Mouse (Mus musculus) stomach, embryonic 14.5 days (tissue): ENCODE data around the gene Heyl. TPM values are rescaled to one million over a fixed set of nuclear protein-coding genes. Genes with fewer than 3 reads are reported as not detected.
A peak's percentile ranks its signal among the peaks of the same experiment; 100 is the strongest.

ENCODE experiments used
- ATAC-seq: fragments of 200-750 bp; cut with Nextera tagmentation; 2 replicates; pipeline ENCODE4 v1.8.0; 2017; ENCODE audit warnings: low read depth, moderate TSS enrichment; ENCODE audit not compliant: insufficient number of reproducible peaks, insufficient read depth, low FRiP score
- H3K27ac ChIP-seq: fragments of 300-500 bp; sonication (generic); 2 replicates; pipeline ENCODE4 v1.5.1; 2014; ENCODE audit warnings: mild to moderate bottlenecking, low read length, moderate library complexity, mixed read lengths
- H3K27me3 ChIP-seq: fragments of 300-500 bp; sonication (generic); 2 replicates; pipeline ENCODE4 v1.6.1; 2014; ENCODE audit warnings: low read length, control low read depth, mixed read lengths; ENCODE audit not compliant: control insufficient read depth, insufficient read depth
- H3K36me3 ChIP-seq: fragments of 300-500 bp; sonication (generic); 2 replicates; pipeline ENCODE4 v1.6.1; 2014; ENCODE audit warnings: mild to moderate bottlenecking, control low read depth, low read length, moderate library complexity, mixed read lengths; ENCODE audit not compliant: control insufficient read depth, insufficient read depth
- H3K4me1 ChIP-seq: fragments of 300-500 bp; sonication (generic); 2 replicates; pipeline ENCODE4 v1.6.1; 2014; ENCODE audit warnings: low read length, control low read depth, mixed read lengths; ENCODE audit not compliant: control insufficient read depth, insufficient read depth
- H3K4me2 ChIP-seq: fragments of 300-500 bp; sonication (generic); replicated peaks from 2 replicates; pipeline ENCODE4 v1.6.1; 2014; ENCODE audit warnings: low read depth, low read length, control low read depth
- H3K4me3 ChIP-seq: fragments of 300-500 bp; sonication (generic); 2 replicates; pipeline ENCODE4 v1.5.1; 2014; ENCODE audit warnings: low read depth, low read length, control low read depth
- H3K9ac ChIP-seq: fragments of 300-500 bp; sonication (generic); replicated peaks from 2 replicates; pipeline ENCODE4 v1.6.1; 2014; ENCODE audit warnings: low read depth, mild to moderate bottlenecking, control low read depth, low read length, moderate library complexity, mixed read lengths
- H3K9me3 ChIP-seq: fragments of 300-500 bp; sonication (generic); 2 replicates; pipeline ENCODE4 v1.6.1; 2016; ENCODE audit warnings: low read depth, low read length, control low read depth; ENCODE audit not compliant: control insufficient read depth
- WGBS: fragments of 180-500 bp; shearing (Covaris S2); extraction: QIAGEN DNeasy Blood & Tissue Kit; methylation state at CpG from one replicate; pipeline ENCODE4 v1.1.7; 2014; 5-methylcytosine and 5-hydroxymethylcytosine counted together
- polyA plus RNA-seq: library from polyadenylated mRNA; unstranded; fragments of >200 nt; fragmentation: Nextera tagmentation; extraction: Ambion mirVana; gene quantifications from 2 replicates; pipeline ENCODE4 v1.2.1, GENCODE M21; 2014

Gene Heyl
- 20.6 and 21.2 TPM in 2 replicates for polyA plus RNA-seq

DNA sequence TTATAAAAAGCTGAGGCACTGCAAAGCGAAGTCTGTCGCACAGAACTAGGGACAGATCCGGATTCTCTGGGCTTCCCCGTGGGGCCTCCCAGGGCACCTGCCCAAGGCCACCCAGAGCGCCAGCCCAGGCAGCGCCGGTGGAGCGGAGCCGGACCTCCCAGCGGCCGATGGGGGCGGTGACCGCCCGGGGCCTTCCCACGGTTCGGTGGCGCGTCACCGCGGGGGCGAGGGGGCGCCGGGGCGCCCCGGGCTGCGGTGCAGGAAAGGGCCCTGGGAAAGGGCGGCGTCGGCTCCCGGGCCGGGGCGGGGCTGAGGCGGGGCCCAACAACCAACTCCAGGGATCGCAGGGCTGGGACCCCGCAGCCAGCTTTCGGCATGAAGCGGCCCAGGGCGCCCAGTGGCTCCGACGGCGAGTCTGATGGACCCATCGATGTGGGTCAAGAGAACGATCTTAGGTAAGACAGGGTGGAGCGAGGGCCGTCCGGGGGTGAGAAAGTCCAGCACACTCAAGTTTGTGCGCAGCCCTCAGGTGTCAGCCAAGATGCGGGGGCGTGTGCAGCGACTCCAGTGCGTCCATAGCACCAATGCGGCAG, at the start of gene Heyl:
TSS of gene Heyl (plus strand) at position 65 of the 593 bp plus-strand sequence.
- peak; percentile 59 for ATAC-seq
- no peak within 1 kb of the TSS for H3K27ac ChIP-seq
- 2% methylated on average over 52 of the region's 52 CpGs for WGBS
- H3K27me3 ChIP-seq = no peaks in the 10 kb centered on the region
- H3K36me3 ChIP-seq = no peaks in the 10 kb centered on the region
- peaks cover 9% of the 10 kb centered on the region; the same call in 1 of the 2 replicates for H3K4me1 ChIP-seq
- H3K4me3 ChIP-seq = peak within 1 kb of the TSS; percentile 45
- H3K9me3 ChIP-seq = no peaks in the 10 kb centered on the region
- peak within 1 kb of the TSS; percentile 87 for H3K4me2 ChIP-seq
- H3K9ac ChIP-seq = peak within 1 kb of the TSS; percentile 56

DNA sequence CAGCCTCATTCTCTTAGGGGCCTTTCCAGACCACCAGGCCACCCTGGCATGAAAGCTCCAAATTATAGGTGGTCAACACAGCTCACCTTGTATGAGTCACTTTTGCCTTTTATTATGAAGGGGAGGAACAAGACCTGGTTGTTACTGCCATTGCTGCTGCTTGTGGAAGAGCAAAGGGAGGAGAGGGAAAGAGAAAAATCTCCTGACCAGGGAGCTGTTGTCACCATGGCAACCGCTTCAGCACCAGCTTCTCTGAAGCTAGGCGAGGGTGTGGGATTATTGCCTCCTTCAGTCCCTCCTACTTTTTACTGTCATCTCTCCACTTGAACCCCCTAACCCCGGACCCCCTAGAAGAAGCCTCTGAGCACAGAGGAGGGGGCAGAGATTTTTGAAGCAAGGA, 48.5 kb upstream of the Heyl start:
- Histone ChIP-seq H3K27me3 (peaks cover 26% of the 10 kb centered on the region), H3K9me3 (no peaks in the 10 kb centered on the region), H3K4me1 (peaks cover 5% of the 10 kb centered on the region; the same call in 1 of the 2 replicates), H3K27ac (no peak overlapping the region), H3K4me3 (no peak overlapping the region), H3K36me3 (no peaks in the 10 kb centered on the region), H3K9ac (no peak overlapping the region), H3K4me2 (no peak overlapping the region)
- no peak for ATAC-seq
- 41% methylated on average over 3 of the region's 3 CpGs for WGBS

DNA sequence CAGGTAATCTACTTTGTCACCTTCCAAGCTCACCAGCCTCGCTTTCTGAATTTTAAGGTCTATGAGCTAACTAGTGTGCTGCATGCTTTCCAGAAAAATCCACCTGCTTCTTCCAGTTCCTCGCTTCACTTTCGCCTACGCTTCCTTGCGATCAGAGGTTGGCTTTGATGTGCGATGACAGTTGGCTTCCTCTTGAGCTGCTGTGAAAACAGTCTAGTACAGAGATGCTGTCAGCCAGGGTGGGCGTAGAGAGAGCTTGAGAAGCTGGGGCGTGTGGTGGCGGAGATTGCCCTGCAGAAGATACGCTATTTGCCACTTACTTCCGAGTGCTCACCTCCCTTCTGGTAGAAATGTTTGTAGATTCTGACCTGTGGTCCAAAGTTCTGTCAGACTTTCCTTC, 41.0 kb upstream of the Heyl start:
- 80% methylated on average over 11 of the region's 11 CpGs for WGBS
- Histone ChIP-seq H3K4me1 (no peaks in the 10 kb centered on the region), H3K27ac (no peak overlapping the region), H3K4me3 (no peak overlapping the region), H3K27me3 (no peaks in the 10 kb centered on the region), H3K9ac (no peak overlapping the region), H3K9me3 (no peaks in the 10 kb centered on the region), H3K36me3 (no peaks in the 10 kb centered on the region), H3K4me2 (no peak overlapping the region)
- ATAC-seq = no peak

DNA sequence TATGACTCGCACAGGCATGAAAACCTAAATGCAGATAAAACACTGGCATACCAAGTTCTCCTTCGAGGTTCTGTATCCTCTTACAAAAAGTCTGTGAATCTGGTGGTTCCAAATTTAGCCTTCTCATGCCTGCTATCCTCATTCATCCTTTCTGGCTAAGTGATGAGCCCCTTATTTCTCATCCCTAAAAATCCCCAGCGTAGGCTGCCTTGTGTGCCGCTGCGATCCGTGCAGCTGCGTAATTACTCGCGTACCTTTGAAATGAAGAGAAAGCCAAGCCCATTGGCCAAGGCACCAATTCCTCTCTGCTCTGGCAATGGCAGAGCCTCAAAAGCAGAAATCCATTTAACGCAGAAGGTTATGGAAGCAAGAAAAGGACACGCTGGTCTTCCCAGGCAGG, 39.6 kb upstream of the Heyl start:
- no peak for ATAC-seq

DNA sequence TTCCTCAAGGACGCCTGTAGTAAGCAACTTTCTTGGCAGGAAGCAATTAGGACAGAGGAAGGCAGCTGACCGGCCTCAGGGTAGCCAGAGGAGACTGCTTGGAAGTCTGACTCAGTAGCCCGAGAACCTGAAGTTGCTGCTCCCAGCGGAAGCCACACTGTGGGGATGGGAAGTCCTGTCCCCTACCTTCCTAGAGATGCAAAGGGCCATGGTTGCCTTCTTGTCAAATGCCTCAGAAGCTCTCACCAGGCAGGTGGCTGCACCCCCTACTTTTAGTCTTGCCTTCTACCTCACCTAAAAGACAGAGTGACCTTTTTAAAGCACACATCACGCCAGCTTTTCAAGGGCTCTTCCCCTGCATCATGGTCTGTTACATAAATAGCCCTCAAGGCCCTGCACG, 36.7 kb upstream of the Heyl start:
- 58% methylated on average over 6 of the region's 6 CpGs for WGBS
- Histone ChIP-seq H3K4me1 (peaks cover 2% of the 10 kb centered on the region; the same call in 1 of the 2 replicates), H3K36me3 (no peaks in the 10 kb centered on the region), H3K27me3 (peaks cover 7% of the 10 kb centered on the region; the same call in 1 of the 2 replicates), H3K9ac (no peak overlapping the region), H3K4me3 (no peak overlapping the region), H3K4me2 (no peak overlapping the region), H3K9me3 (no peaks in the 10 kb centered on the region), H3K27ac (no peak overlapping the region)
- ATAC-seq = no peak

More for the DNA sequence above, 39.6 kb upstream of the Heyl start:
- Histone ChIP-seq H3K27ac (no peak overlapping the region), H3K9ac (no peak overlapping the region), H3K4me2 (no peak overlapping the region), H3K4me1 (no peaks in the 10 kb centered on the region), H3K4me3 (no peak overlapping the region), H3K27me3 (0 out of 2 replicates have a peak, but pooled peaks cover 2% of the 10 kb centered on the region), H3K36me3 (no peaks in the 10 kb centered on the region), H3K9me3 (no peaks in the 10 kb centered on the region)
- WGBS = 89% methylated on average over 11 of the region's 11 CpGs

DNA sequence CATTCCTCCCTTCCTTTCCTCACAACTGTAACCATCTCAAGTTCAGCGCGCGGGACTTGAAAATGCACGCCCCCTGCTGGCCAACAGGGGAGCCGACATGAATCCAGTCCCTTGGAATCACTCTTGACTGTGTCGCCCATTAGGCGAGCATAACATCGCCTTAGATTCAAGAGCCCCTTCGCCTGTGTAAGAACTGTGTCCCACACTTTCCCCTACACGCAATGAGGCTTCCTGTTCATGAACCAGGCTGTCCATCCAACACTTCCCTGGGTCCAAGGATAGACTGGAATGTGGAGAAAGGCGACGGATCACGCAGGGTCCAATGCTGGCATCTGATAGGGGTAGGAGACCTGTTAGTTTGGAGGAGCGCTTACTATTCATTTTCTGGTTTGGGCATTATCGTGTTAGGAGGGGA, 32.6 kb upstream of the Heyl start:
- H3K4me3 ChIP-seq = peak overlapping the region; percentile 36
- WGBS = 2% methylated on average over 15 of the region's 15 CpGs
- H3K36me3 ChIP-seq = no peaks in the 10 kb centered on the region
- H3K27ac ChIP-seq = no peak overlapping the region
- ATAC-seq = no peak
- peak overlapping the region; percentile 72 for H3K4me2 ChIP-seq
- no peaks in the 10 kb centered on the region for H3K9me3 ChIP-seq
- H3K4me1 ChIP-seq = peaks cover 3% of the 10 kb centered on the region; the same call in 1 of the 2 replicates
- H3K27me3 ChIP-seq = peaks cover 15% of the 10 kb centered on the region; the same call in 1 of the 2 replicates
- no peak overlapping the region for H3K9ac ChIP-seq

DNA sequence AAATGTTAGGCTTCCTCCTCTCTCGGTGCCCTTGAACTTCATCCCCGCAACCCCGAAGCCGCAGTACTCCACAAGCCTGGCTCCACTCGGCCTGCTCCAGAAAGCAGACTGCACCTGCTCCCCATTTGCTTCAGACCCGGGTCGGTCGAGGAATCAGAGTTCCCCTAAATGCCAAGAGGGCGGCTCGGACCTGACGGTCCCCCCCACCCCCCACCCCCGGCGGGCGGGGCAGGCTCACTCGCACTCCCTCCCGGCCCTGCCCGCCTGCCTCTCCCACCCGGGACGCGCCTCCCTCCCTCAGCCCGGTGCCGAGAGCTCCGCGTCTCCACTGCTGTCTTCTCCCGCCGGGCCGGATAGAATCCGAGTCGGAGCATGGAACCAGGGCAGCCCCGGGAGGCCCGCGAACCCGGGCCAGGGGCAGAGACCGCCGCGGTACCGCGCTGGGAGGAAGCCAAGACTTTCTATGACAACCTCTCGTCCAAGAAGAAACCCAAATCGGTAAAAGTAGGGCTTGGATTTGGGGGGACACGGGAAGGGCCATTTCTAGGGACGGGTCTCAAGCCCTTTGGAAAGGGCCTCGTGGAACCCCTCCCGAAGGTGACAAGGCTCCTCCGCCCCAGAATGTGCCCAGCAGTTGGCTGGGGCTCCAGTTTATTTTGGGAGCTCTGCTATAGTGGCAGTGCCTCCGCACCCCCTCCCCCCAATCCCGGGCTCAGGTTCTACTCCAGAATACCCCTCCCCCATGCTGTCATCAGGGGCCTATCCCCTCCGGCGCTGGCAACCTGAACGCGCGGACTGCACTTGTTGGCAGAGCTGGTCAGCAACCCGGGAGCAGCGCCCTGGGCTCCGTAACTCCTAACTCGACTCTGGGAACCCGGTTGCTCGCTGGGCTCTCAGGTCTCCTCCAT, 31.9 kb upstream of the Heyl start, which contains the start of gene Nt5c1a:
TSS of gene Nt5c1a (plus strand) at position 319 of the 908 bp plus-strand sequence.
- H3K9ac ChIP-seq = 0 out of 2 replicates have a peak within 1 kb of the TSS, but pooled peaks have one; percentile 3
- peaks cover 15% of the 10 kb centered on the region; the same call in 1 of the 2 replicates for H3K27me3 ChIP-seq

DNA sequence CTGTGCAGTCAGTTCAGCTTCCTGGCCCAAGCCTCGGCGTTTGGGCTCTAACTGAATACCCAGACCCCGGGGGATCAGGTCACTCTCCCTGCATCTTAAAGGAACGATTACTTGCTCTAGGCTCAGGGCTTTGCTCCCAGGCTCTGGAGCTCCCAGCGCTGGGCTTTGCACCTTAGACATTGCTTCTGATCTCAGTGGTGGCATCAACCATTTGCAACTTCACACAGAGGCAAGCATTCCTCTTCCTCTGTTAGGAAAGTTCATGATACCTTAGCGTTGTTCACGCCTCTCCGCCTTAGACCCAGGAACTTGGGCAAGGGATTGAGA, 31.3 kb upstream of the Heyl start:
- peaks cover 15% of the 10 kb centered on the region; the same call in 1 of the 2 replicates for H3K27me3 ChIP-seq
- no peak overlapping the region for H3K27ac ChIP-seq
- WGBS = 16% methylated on average over 8 of the region's 8 CpGs
- H3K9me3 ChIP-seq = no peaks in the 10 kb centered on the region
- no peak overlapping the region for H3K9ac ChIP-seq
- no peak overlapping the region for H3K4me3 ChIP-seq
- ATAC-seq = no peak
- no peaks in the 10 kb centered on the region for H3K36me3 ChIP-seq
- peaks cover 3% of the 10 kb centered on the region; the same call in 1 of the 2 replicates for H3K4me1 ChIP-seq
- peak overlapping the region; percentile 72; the same call in 1 of the 2 replicates for H3K4me2 ChIP-seq

More for the DNA sequence above, 31.9 kb upstream of the Heyl start, which contains the start of gene Nt5c1a:
- H3K4me1 ChIP-seq = peaks cover 3% of the 10 kb centered on the region; the same call in 1 of the 2 replicates
- H3K36me3 ChIP-seq = no peaks in the 10 kb centered on the region
- H3K9me3 ChIP-seq = no peaks in the 10 kb centered on the region
- no peak within 1 kb of the TSS for H3K27ac ChIP-seq
- peak within 1 kb of the TSS; percentile 72 for H3K4me2 ChIP-seq
- WGBS = 1% methylated on average over 57 of the region's 58 CpGs
- peak; percentile 38; the same call in 1 of the 2 replicates for ATAC-seq
- peak within 1 kb of the TSS; percentile 36 for H3K4me3 ChIP-seq
